Mouse (Mus musculus): ENCODE measurements around the gene Tspan18.

Tspan18 gene

DNA sequence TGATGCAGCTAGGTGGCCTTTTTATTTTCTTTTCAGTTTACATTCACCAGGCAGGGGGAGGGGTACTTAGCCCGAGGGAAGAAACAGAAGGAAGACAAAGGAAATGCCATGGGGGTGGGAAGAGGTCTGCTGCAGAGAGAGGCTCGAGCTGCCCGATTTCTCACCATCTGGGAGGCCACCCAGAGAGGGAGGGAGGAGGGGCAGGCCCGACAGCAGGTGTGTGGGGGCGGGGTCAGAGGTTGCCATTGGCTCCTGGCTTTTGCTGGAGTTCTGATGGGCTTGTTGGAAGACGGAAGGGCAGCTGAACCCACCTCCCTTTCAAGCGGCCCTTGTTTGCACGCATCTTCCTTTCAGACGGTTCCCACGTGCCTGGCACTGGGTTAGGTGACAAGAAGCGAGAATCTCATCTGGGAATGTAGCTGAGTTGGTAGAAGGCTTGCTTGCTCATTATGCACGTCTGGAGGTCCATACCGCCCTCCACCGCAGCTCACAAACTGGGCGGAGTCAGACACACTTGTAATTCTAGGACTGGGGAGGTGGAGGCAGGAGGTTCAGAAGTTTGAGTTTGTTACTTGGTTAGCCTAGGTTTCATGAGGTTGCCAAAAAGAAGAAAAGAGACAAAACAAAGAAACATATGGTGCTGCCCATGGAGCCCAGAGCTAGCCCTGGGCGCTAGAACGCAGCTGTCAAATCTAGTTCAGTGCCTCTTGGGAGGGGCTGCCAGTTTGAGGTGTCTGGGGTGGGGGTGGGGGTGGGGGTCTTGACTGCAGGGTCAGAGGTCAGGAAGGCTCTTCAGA lies 157.2 kb downstream of the Tspan18 start:
- no peak for DNase-seq

DNA sequence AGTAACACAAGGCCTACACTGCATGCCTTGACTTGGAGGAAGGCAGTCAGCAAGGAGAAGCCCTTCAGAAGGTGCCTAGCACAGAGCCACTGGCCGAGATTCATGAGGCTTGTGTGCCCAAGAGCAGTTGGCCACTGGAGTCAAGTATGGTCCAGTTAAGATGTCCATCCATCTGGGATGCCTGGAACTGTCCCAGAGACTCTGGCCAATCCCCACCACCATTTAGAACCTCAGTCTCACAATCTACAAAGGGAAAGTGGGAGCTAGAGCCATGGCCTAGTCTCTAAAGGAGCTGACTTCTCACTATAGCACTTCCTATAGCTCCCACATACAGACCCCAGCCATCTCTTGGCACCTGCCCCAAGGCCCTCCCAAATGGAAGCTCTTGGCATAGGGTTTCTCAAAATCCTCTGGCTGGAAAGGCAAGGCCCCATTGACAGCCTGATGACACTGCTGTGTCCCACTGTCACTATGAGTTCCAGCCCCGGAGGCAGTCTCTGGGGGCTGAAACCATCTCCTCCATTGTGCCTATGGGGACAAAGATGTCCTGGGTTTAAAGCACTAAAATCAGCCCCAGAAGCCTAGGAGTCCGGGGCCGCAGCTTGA lies 158.0 kb downstream of the Tspan18 start:
- DNase-seq, result no peak

DNA sequence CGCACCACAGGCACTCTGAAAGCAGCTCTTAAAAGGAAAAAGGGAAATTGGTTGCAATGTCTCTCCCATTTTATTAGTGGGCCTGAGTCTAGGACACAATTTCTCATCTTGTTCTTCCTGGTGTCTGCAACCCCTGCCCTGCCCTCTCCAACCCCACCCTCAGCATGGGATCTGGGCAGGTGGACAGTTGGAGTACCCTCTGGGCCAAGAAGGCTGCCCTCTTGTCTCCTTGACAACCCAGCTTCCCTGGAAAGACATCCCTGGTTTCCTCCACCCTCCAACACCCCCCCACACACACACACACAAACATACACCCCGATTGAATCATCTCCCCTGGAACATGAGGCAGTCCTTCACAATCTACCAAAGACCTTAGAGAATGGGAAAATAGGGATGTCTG lies 158.6 kb downstream of the Tspan18 start:
- DNase-seq, result no peak

DNA sequence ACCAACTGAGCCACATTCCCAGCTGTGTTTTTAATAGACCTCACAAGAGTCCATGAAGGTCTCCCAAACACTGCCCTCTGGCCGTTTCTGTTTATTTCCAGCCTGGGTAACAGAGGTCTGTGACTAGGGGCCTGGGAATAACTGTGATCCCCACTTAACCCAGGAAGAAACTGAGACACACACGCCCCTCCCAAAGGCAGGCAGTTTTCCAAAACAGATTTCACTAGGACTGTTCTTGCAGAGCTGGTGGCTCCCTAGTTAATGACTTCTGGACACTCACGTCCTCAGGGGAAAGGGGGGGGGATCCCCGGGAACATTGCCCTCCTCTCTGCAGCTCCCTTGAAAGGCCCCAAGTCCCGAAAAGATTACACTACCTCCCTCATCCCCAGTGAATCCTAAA lies 159.0 kb downstream of the Tspan18 start:
- DNase-seq, result no peak

DNA sequence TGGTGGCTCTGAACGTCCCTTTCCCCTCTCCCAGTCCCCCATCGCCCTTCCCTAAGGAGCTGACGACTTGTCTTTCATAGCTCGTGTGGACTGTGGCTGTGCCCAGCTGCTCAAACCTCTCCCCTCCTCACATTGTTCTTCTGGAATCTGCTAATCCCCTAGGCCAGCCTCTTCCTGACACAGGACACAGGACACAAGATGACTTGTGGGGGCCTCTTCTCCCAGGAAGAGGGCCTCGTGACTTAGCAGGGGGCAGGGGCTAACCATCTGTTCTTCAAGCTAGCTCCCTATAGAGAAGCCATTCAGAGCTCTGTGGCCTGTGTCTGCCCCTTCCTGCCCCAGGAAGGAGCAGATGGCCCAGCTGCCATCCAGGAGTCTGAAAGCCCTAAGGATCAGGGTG lies 160.1 kb downstream of the Tspan18 start:
- DNase-seq, result no peak

DNA sequence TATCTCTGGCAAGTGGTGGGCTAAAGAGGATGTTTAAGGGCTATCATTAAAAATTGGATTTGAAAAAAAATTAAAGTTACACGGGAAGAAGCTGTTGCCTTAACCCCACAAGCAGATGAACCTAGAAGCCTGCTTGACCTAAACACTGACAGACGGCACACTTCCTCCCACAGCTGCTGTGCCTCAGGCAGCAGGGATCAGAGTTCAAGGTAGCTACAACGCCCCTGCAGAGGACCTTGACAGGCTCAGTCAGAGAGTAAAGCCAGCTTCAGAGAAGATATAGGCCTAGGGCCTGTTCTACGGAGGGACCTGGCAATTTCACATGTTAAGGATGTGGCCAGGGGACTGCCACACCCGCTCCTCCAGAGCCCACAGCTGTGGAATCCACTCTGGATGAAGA lies 161.8 kb downstream of the Tspan18 start:
- no peak for DNase-seq

DNA sequence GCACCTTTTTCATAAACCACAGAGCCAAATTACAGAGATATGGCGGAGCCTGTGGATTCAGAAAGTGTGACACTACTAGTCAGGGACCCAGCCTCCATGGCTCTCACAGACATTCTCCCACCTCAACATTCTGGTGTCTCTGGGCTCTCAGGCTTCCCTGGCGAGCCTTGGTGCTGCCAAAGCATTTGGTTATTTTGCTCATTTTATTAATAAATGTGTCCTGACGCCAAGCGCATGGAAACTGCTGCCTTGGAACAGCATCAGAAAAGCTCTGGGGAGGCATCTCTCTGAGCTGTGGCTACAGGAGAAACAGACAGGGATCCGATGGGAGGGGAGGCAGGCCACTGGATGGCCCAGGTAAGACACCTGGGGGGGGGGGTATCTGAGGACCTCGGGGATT lies 162.4 kb downstream of the Tspan18 start:
- DNase-seq, result no peak

DNA sequence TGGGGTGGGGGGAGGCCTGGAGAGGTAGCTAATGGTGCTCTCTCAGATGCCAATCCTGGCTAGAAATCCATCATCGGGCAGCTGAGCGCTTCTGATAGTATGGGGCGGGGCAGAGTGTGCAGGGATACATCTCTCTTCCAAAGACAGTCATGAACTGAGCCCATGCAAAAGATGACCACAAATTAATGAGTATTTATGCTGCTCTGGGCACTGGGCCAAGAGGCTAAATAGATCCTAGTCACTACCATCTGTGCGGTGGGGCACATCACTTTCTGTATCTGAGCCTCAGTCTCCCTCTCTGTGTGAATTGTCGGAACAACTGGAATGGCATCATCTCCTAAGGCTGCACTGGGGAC lies 163.5 kb downstream of the Tspan18 start:
- no peak for DNase-seq

DNA sequence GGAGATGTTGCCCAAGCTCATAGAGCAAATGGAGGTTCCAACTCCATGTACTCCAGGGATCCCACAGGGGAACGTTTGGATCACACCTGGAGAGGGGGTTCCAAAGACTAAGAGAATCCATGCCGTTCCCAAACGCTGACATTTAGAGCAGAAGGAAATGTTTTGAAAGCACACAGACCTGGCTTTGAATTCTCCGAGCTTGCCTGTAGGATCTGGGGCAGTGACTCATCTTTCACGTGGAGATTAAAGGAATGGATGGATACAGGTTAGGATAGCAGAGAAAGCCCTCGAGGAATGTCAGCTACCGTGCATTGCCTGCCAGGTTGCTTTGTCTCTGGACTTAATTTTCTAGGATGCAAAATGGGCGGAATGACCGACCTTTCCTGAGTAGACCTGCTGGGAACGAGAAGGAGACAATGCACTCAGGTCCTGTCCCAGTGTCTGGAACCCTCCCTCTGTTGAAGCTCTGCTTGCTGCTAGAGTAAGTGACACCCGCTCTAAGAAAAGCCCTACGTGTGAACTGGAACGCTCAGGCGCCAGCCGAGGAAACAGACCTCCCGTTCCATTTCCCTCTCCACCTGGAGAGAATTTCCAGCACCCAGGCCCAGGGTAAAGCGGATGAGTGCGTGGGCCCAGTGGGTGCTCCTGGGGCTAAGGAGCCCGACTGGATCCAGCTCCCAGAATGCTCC lies 164.0 kb downstream of the Tspan18 start:
- no peak for DNase-seq

DNA sequence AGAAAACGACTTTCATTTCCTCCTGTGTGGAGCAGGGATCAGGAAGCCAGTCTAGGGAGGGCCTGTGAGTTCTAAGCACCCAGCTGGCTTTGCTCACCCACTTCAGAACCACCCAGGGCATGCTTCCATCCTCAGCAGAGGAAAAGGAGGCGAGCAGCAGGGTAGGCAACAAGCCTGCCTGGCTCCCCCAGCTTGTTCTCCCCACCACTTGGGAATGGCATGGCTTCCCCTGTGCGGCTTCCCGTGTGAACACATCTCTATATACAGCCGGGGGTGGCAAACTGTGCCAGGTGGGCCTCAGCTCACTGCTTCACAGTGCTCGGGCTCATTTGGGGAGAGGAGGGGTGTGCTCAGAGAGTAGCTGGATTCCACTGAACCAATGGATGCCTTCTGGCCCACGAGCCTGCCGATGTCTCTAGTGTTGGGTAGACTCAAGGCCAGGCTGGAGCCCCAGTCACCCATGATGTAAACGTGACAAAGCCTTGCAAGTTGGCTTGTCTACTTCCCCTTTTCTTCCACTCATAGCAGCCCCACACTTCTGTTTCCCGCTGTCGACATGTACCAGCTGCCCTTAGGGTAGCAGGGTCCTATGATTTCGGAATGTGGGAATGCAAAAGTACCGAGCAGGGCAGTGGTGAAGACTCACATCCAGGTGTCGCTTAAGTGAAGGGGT lies 167.4 kb downstream of the Tspan18 start:
- no peak for DNase-seq

DNA sequence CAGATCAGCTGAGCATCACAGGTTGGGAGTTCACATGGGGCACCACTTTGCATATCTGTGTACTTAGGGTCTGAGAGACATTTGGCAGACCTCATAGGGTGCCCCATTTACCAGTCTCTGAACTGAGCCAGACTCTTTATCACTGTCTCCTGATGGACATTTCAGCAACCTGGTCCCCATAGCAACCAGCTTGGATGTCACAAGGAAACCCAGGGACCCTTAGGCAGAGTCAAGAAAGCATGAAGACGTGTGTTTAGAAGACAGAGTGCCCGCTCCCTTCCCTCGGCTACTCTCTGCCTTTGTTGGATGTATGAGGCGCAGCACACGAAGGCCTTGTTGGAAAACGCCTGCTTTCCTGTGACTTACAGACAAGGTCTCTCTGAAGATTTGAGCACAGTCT lies 168.0 kb downstream of the Tspan18 start:
- DNase-seq, result no peak

DNA sequence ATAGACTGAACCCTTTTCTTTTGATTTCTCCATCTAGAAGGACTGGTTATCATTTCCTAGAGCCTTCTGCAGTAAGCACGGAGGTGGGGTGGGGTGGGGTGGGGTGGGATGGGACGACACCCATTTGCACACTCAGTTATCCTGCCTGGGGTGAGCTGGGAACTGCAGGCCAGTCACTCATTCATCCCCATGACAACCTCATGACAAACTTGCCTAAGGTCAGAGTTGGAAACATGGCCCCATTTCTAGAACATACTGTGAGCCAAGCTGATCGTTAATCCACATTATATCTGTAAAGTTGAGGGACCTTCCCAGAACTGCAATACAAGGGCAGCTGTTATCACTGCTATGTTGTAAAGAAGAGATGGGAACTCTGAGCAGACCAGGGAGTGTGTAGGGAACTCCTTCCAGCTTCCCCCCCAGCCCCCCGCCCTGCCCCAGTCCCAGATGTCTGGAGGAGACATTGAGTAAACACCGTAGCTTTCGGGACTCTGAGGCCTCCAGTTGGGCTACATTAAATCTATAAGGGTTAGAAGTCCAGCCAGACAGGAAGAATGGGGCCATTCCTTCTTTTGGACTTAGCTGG lies 170.5 kb downstream of the Tspan18 start:
- DNase-seq, result no peak

DNA sequence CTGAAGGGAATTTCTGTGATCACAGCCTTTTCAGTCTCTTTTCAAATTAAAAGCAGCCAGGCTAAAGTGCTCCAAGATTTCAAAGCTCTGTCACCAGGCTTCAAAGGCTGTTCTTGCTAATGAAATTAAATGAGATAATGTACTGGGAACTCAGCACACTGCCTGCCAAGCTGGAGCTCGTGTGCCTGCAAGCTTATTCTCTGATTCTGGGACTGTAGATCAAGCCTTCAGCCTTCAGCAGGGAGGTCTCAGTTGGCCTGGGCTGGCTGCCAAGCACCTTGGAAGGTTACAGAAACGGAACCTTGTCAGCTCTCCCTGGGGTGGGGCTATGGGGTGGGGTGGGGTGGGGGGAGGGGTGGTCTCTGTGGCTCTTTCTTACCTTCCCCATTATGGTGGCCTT lies 171.0 kb downstream of the Tspan18 start:
- DNase-seq, result no peak

DNA sequence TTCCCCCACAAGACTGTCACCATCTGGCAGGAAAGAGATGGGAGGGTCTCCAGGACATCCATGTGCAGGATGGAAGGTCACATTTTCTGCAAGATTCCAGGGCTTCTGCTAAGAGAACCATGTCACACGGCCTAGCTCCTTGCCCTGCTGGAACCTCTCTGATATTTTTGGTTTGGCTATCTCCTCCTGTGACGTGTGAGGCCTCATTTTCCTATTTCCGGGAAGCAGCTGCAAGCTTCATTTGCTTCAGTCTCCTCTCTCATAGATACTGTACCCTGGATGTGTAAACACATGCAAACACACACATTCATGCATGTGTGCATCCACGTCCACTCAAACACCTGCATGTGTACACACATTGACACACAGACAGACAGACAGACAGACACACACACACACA lies 171.5 kb downstream of the Tspan18 start:
- no peak for DNase-seq

DNA sequence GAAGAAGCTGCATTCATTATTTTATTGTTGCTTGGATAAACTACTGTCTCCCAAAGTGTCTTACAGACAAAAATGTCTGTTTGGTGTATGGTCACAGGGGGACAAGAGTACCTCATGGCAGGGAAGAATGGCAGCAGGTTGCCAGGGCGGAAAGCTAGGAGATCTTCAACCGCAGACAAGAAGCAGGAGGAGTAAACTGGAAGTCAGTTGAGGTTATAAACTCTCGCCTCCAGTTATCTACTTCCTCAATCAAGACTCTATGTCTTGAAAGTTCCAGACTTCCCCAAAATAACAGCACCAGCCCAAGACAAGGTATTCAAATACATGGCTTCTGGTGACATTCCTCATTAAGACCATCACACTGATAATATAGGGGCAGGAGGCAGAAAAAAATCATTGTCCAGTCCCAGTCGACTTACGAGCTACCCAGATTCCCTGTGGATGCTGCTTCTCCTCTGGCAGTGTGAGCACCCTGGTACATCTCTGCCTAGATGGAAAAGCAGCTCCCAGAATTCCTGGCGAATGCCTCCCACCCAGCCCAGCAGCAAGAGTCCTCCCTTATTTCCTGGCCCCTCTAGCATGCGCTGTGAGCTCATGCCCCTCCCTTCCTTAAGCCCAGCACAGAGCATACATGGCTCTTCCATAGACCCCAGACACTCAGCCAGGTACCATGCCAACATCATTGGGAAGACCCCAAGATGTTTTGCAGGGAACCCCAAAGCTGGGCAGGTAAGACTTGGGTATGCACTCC lies 172.2 kb downstream of the Tspan18 start:
- DNase-seq, result no peak

DNA sequence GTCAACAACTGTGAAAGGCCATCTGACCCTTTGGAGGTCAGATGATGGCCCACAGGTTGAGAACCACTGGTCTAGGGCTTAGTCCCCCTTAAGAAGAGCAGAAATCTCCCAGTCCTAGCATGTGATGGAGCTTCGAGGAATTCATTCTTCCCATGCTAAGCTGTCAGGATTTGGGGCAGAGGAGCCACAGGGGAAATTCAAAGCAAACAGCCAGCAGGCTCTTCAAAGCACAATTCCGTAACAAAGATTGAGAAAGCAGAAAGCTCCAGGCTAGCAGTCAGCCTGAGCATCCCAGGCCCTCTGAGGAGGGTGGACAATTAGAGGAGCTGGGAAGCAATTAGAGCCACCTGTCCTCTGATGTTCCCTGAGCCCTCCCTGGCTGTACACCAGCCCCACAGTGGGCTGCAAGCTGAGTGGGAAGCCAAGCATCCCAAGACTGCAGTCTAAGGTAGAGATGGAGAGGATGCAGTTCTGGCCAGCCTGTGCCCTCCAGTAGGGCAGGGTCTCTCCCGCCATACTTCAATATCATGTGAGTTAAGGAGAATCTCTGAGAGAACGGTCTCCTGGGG lies 173.8 kb downstream of the Tspan18 start:
- no peak for DNase-seq

DNA sequence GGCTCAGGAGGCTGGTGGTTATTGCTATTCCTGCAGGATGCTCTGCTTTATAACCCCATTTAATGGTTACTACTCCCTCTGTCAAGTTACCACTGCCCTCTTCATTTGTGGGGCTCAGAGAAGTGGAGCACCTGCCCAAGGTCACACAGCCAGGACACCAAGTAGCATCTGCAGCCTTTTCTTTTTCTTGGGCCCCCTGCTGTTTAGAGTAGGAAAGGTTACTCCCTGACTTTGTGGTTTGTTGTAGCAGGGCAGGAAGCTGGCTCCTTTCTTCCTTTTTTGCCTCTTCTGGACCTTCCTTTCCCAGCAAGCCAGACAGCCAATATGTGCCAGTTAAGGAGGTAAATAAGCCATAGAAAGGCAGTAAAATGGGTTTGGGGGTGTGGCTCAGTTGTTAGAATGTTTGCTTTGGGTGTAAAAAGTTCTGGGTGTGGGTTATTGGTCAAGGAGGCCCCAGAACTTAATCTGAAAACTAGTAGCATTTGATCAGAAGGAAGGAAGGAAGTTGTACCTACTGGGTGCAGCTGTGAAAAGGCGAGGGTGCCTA lies 179.7 kb downstream of the Tspan18 start:
- DNase-seq, result no peak

DNA sequence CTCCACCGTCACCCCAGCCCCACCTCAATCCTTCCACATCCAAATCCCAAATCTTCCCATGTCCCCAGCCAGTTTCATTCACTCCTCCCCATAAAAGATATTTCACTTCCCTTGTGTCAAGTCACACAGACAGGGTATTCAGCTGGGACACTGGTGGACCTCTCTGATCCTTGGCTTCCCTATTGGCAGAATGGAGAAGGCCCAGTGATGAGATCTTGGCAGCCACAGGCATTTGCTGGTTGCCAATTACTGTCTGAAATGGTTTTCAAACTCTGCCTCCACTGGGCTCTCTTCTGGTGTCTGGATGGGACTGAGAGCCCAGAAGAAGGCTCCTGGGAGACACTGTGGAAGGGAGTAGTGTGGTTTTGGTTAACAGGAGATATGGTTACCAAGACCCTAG lies 180.5 kb downstream of the Tspan18 start:
- DNase-seq, result no peak

DNA sequence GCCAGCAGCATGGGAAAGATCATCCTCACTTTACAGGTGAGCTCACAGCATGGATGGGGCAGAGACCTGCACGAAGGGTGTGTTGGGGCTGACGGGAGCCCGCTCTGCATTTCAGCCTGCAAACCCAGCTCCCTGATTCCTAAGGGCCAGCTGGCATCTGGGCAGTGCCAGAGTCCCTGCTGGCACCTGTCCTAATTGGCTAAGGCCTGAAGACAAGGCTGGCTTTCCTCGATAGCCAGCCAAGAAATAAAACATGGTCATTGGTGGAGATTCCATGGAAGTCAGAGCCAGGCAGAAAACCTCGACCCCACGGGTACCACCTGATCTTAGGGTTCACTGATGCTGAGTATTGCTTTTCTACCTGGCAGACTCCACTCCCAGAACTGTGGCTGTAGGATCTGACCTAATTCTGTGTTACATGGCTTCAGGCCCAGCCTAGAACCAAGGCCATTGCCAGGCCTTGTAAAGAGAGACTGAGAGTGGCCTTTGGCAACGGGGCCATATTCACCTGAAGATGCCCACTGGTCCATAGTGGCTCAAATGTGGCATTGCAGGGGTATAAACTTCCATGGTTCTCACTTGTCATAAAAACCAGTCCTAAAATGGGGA lies 181.3 kb downstream of the Tspan18 start:
- peak; percentile 90 for DNase-seq

DNA sequence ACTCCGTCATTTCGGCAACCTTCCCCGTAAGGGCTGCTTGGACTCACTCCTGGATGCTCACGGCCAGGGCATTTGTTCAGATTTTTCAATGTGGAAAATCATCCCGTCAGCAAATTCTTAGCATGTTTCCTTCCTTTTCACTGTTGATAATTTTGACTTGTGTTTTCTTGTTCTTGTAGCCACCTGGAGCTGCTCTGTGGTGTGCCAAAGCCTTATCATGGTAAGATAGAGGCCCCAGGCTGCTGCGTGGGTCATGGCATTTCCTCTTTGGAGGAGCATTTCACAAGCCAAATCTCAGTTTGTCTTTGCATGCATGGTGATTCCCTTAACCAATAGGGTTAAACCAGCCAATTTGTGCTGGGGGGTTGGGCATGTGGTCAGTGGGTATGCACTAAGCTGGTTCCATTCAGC lies 182.1 kb downstream of the Tspan18 start:
- peak; percentile 40 for DNase-seq

Measured in cerebellum, adult 11 months (tissue).